Mouse (Mus musculus): ENCODE measurements around the gene Gm4133.
"Not testable (repeated sequence)": the region's sequence is repeated elsewhere in the genome, so short reads cannot be mapped to it uniquely, and the experiment has no call there.

The Gm4133 gene

GRCm38 (mm10) chr7:20333965-20334364 is at the start of gene Gm4133:
TSS of gene Gm4133 (minus strand) at chr7:20334065.
- not testable (repeated sequence) for DNase-seq

GRCm38 (mm10) chr7:20375310-20375709 is 41.4 kb upstream of the Gm4133 start, which contains the start of gene Gm5728:
TSS of gene Gm5728 (minus strand) at chr7:20375410.
- not testable (repeated sequence) for DNase-seq

Data from lung, adult 18-20 months (tissue).